Mouse (Mus musculus) erythroblast, embryonic 14.5 days (primary cell): ENCODE results near the gene Cript.

Experiments
- GATA1 ChIP-seq: IDR thresholded peaks from 2 replicates; pipeline ENCODE4 v1.6.1; 2012; ENCODE audit warnings: low read length, inconsistent platforms, mixed read lengths
- TAL1 ChIP-seq: IDR thresholded peaks from 3 replicates; pipeline ENCODE4 v1.6.1; 2012; ENCODE audit warnings: low read length, inconsistent platforms, mixed read lengths

GRCm38 (mm10) chr17:87056761-87057160 is 31.4 kb downstream of the Cript start:
- TF ChIP-seq GATA1 = no peak
- TF ChIP-seq TAL1 = no peak
